Mouse (Mus musculus) neural tube, embryonic 13.5 days (tissue): Measurements from ENCODE around the gene Peli1. TPM values are rescaled to one million over a fixed set of nuclear protein-coding genes. Genes with fewer than 3 reads are reported as not detected.

ENCODE experiments used
- ATAC-seq: fragments of 200-750 bp; cut with Nextera tagmentation; 2 replicates; pipeline ENCODE4 v1.8.0; 2017; ENCODE audit warnings: low read depth, mild to moderate bottlenecking, moderate TSS enrichment, moderate library complexity
- H3K27ac ChIP-seq: fragments of 300-500 bp; sonication (generic); replicated peaks from 2 replicates; pipeline ENCODE4 v1.5.1; 2015; ENCODE audit warnings: moderate library complexity, mild to moderate bottlenecking, inconsistent platforms
- H3K27me3 ChIP-seq: fragments of 300-500 bp; sonication (generic); 2 replicates; pipeline ENCODE4 v1.6.1; 2015; ENCODE audit warnings: mild to moderate bottlenecking, inconsistent platforms
- H3K36me3 ChIP-seq: fragments of 300-500 bp; sonication (generic); 2 replicates; pipeline ENCODE4 v1.6.1; 2015; ENCODE audit warnings: mild to moderate bottlenecking, inconsistent platforms
- H3K4me1 ChIP-seq: fragments of 300-500 bp; sonication (generic); replicated peaks from 2 replicates; pipeline ENCODE4 v1.6.1; 2015; ENCODE audit warnings: inconsistent platforms
- H3K4me2 ChIP-seq: fragments of 300-500 bp; sonication (generic); 2 replicates; pipeline ENCODE4 v1.6.1; 2015; ENCODE audit warnings: inconsistent platforms, mild to moderate bottlenecking, moderate library complexity
- H3K4me3 ChIP-seq: fragments of 300-500 bp; sonication (generic); 2 replicates; pipeline ENCODE4 v1.5.1; 2015; ENCODE audit warnings: mild to moderate bottlenecking, inconsistent platforms
- H3K9ac ChIP-seq: fragments of 300-500 bp; sonication (generic); 2 replicates; pipeline ENCODE4 v1.6.1; 2015; ENCODE audit warnings: moderate library complexity, mild to moderate bottlenecking, inconsistent platforms
- H3K9me3 ChIP-seq: fragments of 300-500 bp; sonication (generic); 2 replicates; pipeline ENCODE4 v1.6.1; 2016; ENCODE audit warnings: inconsistent platforms
- WGBS: fragments of 180-500 bp; shearing (Covaris S2); methylation state at CpG from one replicate; pipeline ENCODE4 v1.1.7; 2015; 5-methylcytosine and 5-hydroxymethylcytosine counted together
- polyA plus RNA-seq: library from polyadenylated mRNA; unstranded; fragments of >200 nt; fragmentation: Nextera tagmentation; extraction: Ambion mirVana; gene quantifications from 2 replicates; pipeline ENCODE4 v1.2.1, GENCODE M21; 2015

Gene Peli1
- polyA plus RNA-seq, result 87.1 and 89.6 TPM in 2 replicates

GRCm38 (mm10) chr11:21091067-21091427 is at the start of gene Peli1:
Gene Peli1, plus strand, starts transcription at chr11:21091291.
- Histone ChIP-seq H3K4me3 (peak within 1 kb of the TSS; percentile 82), H3K36me3 (no peaks in the 10 kb centered on the region), H3K27ac (peak within 1 kb of the TSS; percentile 100), H3K9me3 (no peaks in the 10 kb centered on the region), H3K27me3 (no peaks in the 10 kb centered on the region), H3K4me1 (peaks cover 23% of the 10 kb centered on the region), H3K4me2 (peak within 1 kb of the TSS; percentile 78), H3K9ac (peak within 1 kb of the TSS; percentile 99)
- under 1% methylated on average over 24 of the region's 24 CpGs for WGBS
- ATAC-seq, result peak; percentile 100

DNA sequence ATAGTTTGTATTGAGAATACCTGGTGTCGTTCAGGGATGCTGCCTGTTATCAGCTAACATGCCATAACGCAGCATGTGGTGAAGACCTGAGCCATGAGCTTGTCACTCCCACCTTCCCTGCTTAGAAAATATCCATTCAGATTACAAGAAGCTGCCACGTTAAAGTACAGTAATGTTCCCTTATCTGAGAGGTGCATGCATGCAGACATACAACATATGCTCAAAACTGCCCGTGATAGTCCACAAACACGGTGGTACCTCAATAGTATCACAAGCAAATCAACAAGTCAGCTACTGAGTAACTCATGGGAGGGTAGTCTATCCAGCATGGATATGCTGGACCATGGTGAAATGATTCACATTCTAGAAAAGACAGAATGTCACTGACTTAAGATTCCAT is 48.5 kb upstream of the Peli1 start:
- no peaks in the 10 kb centered on the region for H3K27me3 ChIP-seq
- no peaks in the 10 kb centered on the region for H3K4me1 ChIP-seq
- H3K27ac ChIP-seq, result no peak overlapping the region
- no peak overlapping the region for H3K9ac ChIP-seq
- H3K4me3 ChIP-seq, result no peak overlapping the region
- no peaks in the 10 kb centered on the region for H3K36me3 ChIP-seq
- no peak for ATAC-seq
- WGBS, result 95% methylated on average over 5 of the region's 5 CpGs
- H3K4me2 ChIP-seq, result no peak overlapping the region
- H3K9me3 ChIP-seq, result no peaks in the 10 kb centered on the region

- Histone ChIP-seq H3K36me3 (no peaks in the 10 kb centered on the region), H3K27me3 (no peaks in the 10 kb centered on the region), H3K4me2 (no peak overlapping the region), H3K9me3 (no peaks in the 10 kb centered on the region), H3K9ac (no peak overlapping the region), H3K27ac (no peak overlapping the region), H3K4me1 (no peaks in the 10 kb centered on the region), H3K4me3 (no peak overlapping the region)
- WGBS, result 89% methylated on average over 2 of the region's 2 CpGs
- ATAC-seq, result no peak
Measured at GRCm38 (mm10) chr11:21046188-21046587, 44.9 kb upstream of the Peli1 start.

- H3K4me1 ChIP-seq, result no peaks in the 10 kb centered on the region
- H3K27ac ChIP-seq, result no peak overlapping the region
- H3K9ac ChIP-seq, result no peak overlapping the region
- WGBS, result 75% methylated on average over 2 of the region's 2 CpGs
- no peak overlapping the region for H3K4me3 ChIP-seq
- no peaks in the 10 kb centered on the region for H3K9me3 ChIP-seq
- H3K4me2 ChIP-seq, result no peak overlapping the region
- H3K27me3 ChIP-seq, result no peaks in the 10 kb centered on the region
- no peaks in the 10 kb centered on the region for H3K36me3 ChIP-seq
- ATAC-seq, result no peak
Measured at GRCm38 (mm10) chr11:21047921-21048320, 43.2 kb upstream of the Peli1 start.

GRCm38 (mm10) chr11:21051716-21052115 is 39.4 kb upstream of the Peli1 start:
- Histone ChIP-seq H3K4me2 (no peak overlapping the region), H3K27ac (no peak overlapping the region), H3K4me1 (no peaks in the 10 kb centered on the region), H3K27me3 (no peaks in the 10 kb centered on the region), H3K9ac (no peak overlapping the region), H3K4me3 (no peak overlapping the region), H3K9me3 (no peaks in the 10 kb centered on the region), H3K36me3 (no peaks in the 10 kb centered on the region)
- no peak for ATAC-seq
- 91% methylated on average over 9 of the region's 9 CpGs for WGBS

DNA sequence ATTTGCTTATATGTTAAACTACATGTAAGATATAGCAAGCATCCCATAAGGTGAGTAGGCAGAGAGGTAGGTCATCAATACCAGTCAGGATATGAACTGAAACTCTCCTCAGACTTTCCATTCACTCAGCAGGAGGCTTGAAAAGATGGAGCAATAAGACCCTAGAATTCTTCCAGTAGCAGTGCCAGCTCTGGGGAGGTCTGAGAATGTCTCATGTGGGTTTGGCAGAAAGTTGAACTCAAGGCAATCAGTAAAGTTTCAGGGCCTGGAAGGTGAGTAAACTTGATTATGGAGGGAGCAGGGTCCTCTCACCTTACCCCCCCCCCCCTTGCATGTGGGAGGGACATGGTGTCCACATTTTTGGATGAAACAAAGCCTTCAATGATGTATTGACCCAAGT is 36.5 kb upstream of the Peli1 start:
- no peaks in the 10 kb centered on the region for H3K9me3 ChIP-seq
- no peak overlapping the region for H3K9ac ChIP-seq
- no peak overlapping the region for H3K4me2 ChIP-seq
- H3K27ac ChIP-seq, result no peak overlapping the region
- no peaks in the 10 kb centered on the region for H3K4me1 ChIP-seq
- no peaks in the 10 kb centered on the region for H3K36me3 ChIP-seq
- no peak for ATAC-seq
- H3K4me3 ChIP-seq, result no peak overlapping the region
- H3K27me3 ChIP-seq, result no peaks in the 10 kb centered on the region

- no peaks in the 10 kb centered on the region for H3K36me3 ChIP-seq
- no peak overlapping the region for H3K4me3 ChIP-seq
- H3K9ac ChIP-seq, result no peak overlapping the region
- ATAC-seq, result no peak
- 0 out of 2 replicates have a peak, but pooled peaks cover 3% of the 10 kb centered on the region for H3K4me1 ChIP-seq
- no peak overlapping the region for H3K27ac ChIP-seq
- no peaks in the 10 kb centered on the region for H3K9me3 ChIP-seq
- H3K4me2 ChIP-seq, result no peak overlapping the region
- WGBS, result 89% methylated on average over 13 of the region's 13 CpGs
- no peaks in the 10 kb centered on the region for H3K27me3 ChIP-seq
Measured at GRCm38 (mm10) chr11:21056109-21056850, 34.8 kb upstream of the Peli1 start.

- H3K27ac ChIP-seq, result no peak overlapping the region
- H3K27me3 ChIP-seq, result no peaks in the 10 kb centered on the region
- no peaks in the 10 kb centered on the region for H3K36me3 ChIP-seq
- 84% methylated on average over 17 of the region's 17 CpGs for WGBS
- no peak for ATAC-seq
- no peaks in the 10 kb centered on the region for H3K9me3 ChIP-seq
- H3K9ac ChIP-seq, result no peak overlapping the region
- no peak overlapping the region for H3K4me3 ChIP-seq
- H3K4me2 ChIP-seq, result no peak overlapping the region
- H3K4me1 ChIP-seq, result 0 out of 2 replicates have a peak, but pooled peaks cover 3% of the 10 kb centered on the region
Measured at GRCm38 (mm10) chr11:21057511-21058414, 33.3 kb upstream of the Peli1 start.

GRCm38 (mm10) chr11:21058415-21058781 is 32.7 kb upstream of the Peli1 start:
- no peak overlapping the region for H3K4me3 ChIP-seq
- 84% methylated on average over 5 of the region's 5 CpGs for WGBS

DNA sequence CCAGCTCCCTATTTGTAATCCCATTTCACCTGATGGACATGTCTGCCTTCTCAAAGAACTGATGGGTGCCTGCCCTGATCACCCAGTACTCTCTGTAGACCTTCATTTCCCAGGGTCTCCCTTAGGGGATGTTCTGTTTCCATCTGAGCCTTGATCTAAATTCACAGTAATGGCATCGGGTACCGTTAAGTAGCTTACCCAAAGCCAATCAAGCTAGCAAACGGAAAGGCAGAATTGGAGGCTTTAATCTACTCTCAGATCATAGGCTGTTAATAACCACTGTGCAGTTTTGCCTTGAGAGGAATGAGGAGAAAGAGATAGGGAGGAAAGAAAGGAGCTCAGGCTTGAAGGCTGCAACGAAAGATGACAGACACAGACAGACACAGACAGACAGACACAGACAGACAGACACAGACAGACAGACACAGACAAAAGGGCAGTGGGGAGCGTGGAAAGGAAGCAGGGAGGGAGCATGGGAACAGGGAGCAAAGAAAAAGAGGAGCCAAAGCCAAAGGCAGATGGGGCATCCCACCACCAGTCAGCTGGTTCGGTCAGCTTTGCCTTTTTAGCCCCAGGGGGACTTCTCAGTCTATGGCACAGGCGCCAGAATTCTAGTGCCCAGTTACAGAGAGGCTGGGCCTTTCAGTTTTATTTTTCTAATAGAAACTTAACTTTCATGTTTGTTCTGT is 30.6 kb upstream of the Peli1 start:
- H3K9me3 ChIP-seq, result no peaks in the 10 kb centered on the region
- no peaks in the 10 kb centered on the region for H3K27me3 ChIP-seq
- no peak for ATAC-seq
- no peak overlapping the region for H3K4me3 ChIP-seq
- no peak overlapping the region for H3K27ac ChIP-seq
- WGBS, result 75% methylated on average over 7 of the region's 7 CpGs
- H3K4me1 ChIP-seq, result 0 out of 2 replicates have a peak, but pooled peaks cover 3% of the 10 kb centered on the region
- H3K9ac ChIP-seq, result no peak overlapping the region
- H3K36me3 ChIP-seq, result no peaks in the 10 kb centered on the region
- no peak overlapping the region for H3K4me2 ChIP-seq

More at GRCm38 (mm10) chr11:21058415-21058781, 32.7 kb upstream of the Peli1 start:
- no peaks in the 10 kb centered on the region for H3K27me3 ChIP-seq
- no peak overlapping the region for H3K9ac ChIP-seq
- no peak overlapping the region for H3K27ac ChIP-seq
- H3K36me3 ChIP-seq, result no peaks in the 10 kb centered on the region
- ATAC-seq, result no peak
- H3K4me2 ChIP-seq, result no peak overlapping the region
- 0 out of 2 replicates have a peak, but pooled peaks cover 3% of the 10 kb centered on the region for H3K4me1 ChIP-seq
- no peaks in the 10 kb centered on the region for H3K9me3 ChIP-seq

DNA sequence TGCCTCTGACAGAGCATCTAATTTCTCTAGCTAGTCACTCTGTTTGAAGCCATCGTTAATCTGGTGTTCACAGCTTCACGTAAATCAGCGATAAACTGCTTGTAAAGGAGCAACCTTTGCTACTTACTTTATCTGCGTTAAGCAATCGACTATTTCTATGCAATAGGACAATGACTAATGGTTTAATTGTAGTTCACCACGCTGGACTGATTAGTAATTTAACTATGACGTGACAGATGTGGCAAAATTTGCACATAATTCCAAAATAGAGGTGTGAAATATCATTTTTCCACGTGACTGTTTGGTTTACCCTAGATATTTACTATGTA is 30.1 kb upstream of the Peli1 start:
- H3K9ac ChIP-seq, result no peak overlapping the region
- 0 out of 2 replicates have a peak, but pooled peaks cover 3% of the 10 kb centered on the region for H3K4me1 ChIP-seq
- H3K36me3 ChIP-seq, result no peaks in the 10 kb centered on the region
- H3K27ac ChIP-seq, result no peak overlapping the region
- H3K4me2 ChIP-seq, result no peak overlapping the region
- no peaks in the 10 kb centered on the region for H3K27me3 ChIP-seq
- WGBS, result 70% methylated on average over 8 of the region's 8 CpGs
- no peak for ATAC-seq
- H3K9me3 ChIP-seq, result no peaks in the 10 kb centered on the region
- H3K4me3 ChIP-seq, result no peak overlapping the region

DNA sequence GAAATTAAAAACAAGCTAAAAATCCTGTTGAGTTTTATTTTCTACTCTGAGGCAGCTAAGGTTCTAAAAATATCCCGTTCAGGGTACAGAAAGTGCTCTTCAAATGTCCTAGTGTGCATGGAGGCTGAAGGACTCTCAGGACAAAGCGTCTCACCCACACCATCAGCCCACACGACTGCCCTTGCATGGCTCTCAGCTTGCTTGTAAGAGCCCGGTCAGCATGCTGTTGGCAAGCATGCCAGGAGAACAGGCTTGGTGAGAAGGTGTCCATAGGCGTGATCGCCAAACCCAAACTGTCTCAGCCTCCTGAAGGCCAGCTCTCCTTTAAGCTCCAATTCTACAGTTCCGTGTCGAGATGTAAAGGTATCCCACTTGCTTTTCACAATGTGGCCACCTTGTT is 29.7 kb upstream of the Peli1 start:
- ATAC-seq, result no peak
- 0 out of 2 replicates have a peak, but pooled peaks cover 3% of the 10 kb centered on the region for H3K4me1 ChIP-seq
- H3K27me3 ChIP-seq, result no peaks in the 10 kb centered on the region
- no peak overlapping the region for H3K4me2 ChIP-seq
- no peak overlapping the region for H3K4me3 ChIP-seq
- H3K27ac ChIP-seq, result no peak overlapping the region
- H3K36me3 ChIP-seq, result no peaks in the 10 kb centered on the region
- 88% methylated on average over 8 of the region's 8 CpGs for WGBS
- H3K9ac ChIP-seq, result no peak overlapping the region
- no peaks in the 10 kb centered on the region for H3K9me3 ChIP-seq
